Mouse (Mus musculus) liver, adult 2 months (tissue): Measurements from ENCODE around the gene Zscan26. TPM values are rescaled to one million over a fixed set of nuclear protein-coding genes. Genes with fewer than 3 reads are reported as not detected.
"Not testable (repeated sequence)": the region's sequence is repeated elsewhere in the genome, so short reads cannot be mapped to it uniquely, and the experiment has no call there.

Experiments used
- DNase-seq: peaks from one replicate; pipeline ENCODE4 v3.0.0-alpha.2; 2011; ENCODE audit warnings: low read depth, low spot score; ENCODE audit errors: extremely low read depth
- H3K27ac ChIP-seq: fragments of 200-500 bp; replicated peaks from 2 replicates; pipeline ENCODE4 v1.5.1; 2012; ENCODE audit warnings: low read depth, mild to moderate bottlenecking, control low read depth, inconsistent platforms, low read length; ENCODE audit not compliant: insufficient read depth
- H3K27me3 ChIP-seq: fragments of 200-500 bp; 2 replicates; pipeline ENCODE4 v1.6.1; 2012; ENCODE audit warnings: mild to moderate bottlenecking, moderate library complexity, low read length, inconsistent platforms; ENCODE audit not compliant: control insufficient read depth, insufficient read depth
- H3K36me3 ChIP-seq: fragments of 200-500 bp; 2 replicates; pipeline ENCODE4 v1.6.1; 2012; ENCODE audit warnings: low read length, inconsistent platforms; ENCODE audit not compliant: control insufficient read depth, insufficient read depth
- H3K4me1 ChIP-seq: fragments of 200-500 bp; 2 replicates; pipeline ENCODE4 v1.6.1; 2011; ENCODE audit warnings: low read length; ENCODE audit not compliant: control insufficient read depth, insufficient read depth
- H3K4me3 ChIP-seq: fragments of 200-500 bp; 2 replicates; pipeline ENCODE4 v1.5.1; 2011; ENCODE audit warnings: low read depth, mild to moderate bottlenecking, control low read depth, low read length, moderate library complexity; ENCODE audit not compliant: insufficient read depth
- H3K79me2 ChIP-seq: fragments of 200-500 bp; 2 replicates; pipeline ENCODE4 v1.6.1; 2012; ENCODE audit warnings: inconsistent platforms, mild to moderate bottlenecking, low read length, moderate library complexity; ENCODE audit not compliant: control insufficient read depth, insufficient read depth
- H3K9ac ChIP-seq: fragments of 200-500 bp; 2 replicates; pipeline ENCODE4 v1.6.1; 2012; ENCODE audit warnings: low read depth, mild to moderate bottlenecking, control low read depth, inconsistent platforms, low read length
- CTCF ChIP-seq: fragments of 200-500 bp; IDR thresholded peaks from 2 replicates; pipeline ENCODE4 v1.5.1; 2011; ENCODE audit warnings: low read depth, low read length, control low read depth
- POLR2A ChIP-seq: fragments of 200-500 bp; IDR thresholded peaks from 2 replicates; pipeline ENCODE4 v1.6.1; 2011; ENCODE audit warnings: low read length, control low read depth; ENCODE audit not compliant: insufficient read depth; ENCODE audit errors: extremely low read depth
- WGBS: fragments of 180-500 bp; shearing (Covaris S2); methylation state at CpG from one replicate; pipeline ENCODE4 v1.1.7; 2018; 5-methylcytosine and 5-hydroxymethylcytosine counted together
- polyA plus RNA-seq: library from polyadenylated mRNA; depleted of rRNA; stranded (reverse); fragments of >200 nt; gene quantifications from 2 replicates; pipeline ENCODE4 v1.2.3, GENCODE M21; 2012; rRNA removed
- total RNA-seq: library from RNA; depleted of rRNA; stranded (reverse); fragments of >200 nt; gene quantifications from 2 replicates; pipeline ENCODE4 v1.2.3, GENCODE M21; 2014; rRNA removed

Gene Zscan26
- total RNA-seq, result 30.8 and 33.4 TPM in 2 replicates
- polyA plus RNA-seq, result 7.5 and 12.1 TPM in 2 replicates

GRCm38 (mm10) chr13:21453449-21453848 lies at the start of gene Zscan26:
Gene Zscan26, minus strand, starts transcription at chr13:21453730.
- Histone ChIP-seq H3K79me2 (peaks cover 16% of the 10 kb centered on the region; the same call in 1 of the 2 replicates), H3K4me3 (peak within 1 kb of the TSS; percentile 77), H3K36me3 (peaks cover 10% of the 10 kb centered on the region), H3K4me1 (peaks cover 15% of the 10 kb centered on the region), H3K27ac (peak within 1 kb of the TSS; percentile 75), H3K9ac (peak within 1 kb of the TSS; percentile 80), H3K27me3 (no peaks in the 10 kb centered on the region)
- WGBS, result under 1% methylated on average over 23 of the region's 23 CpGs
- DNase-seq, result peak; percentile 90
- TF ChIP-seq CTCF, result no peak
- peak; percentile 77 for TF ChIP-seq POLR2A

- Histone ChIP-seq H3K4me1 (peaks cover 1% of the 10 kb centered on the region; the same call in 1 of the 2 replicates), H3K4me3 (no peak overlapping the region), H3K36me3 (no peaks in the 10 kb centered on the region), H3K79me2 (no peaks in the 10 kb centered on the region), H3K9ac (no peak overlapping the region), H3K27me3 (no peaks in the 10 kb centered on the region), H3K27ac (no peak overlapping the region)
- WGBS, result 93% methylated on average over 5 of the region's 5 CpGs
- TF ChIP-seq POLR2A (no peak), CTCF (no peak)
- DNase-seq, result no peak
Observed at GRCm38 (mm10) chr13:21502296-21502695, 48.8 kb upstream of the Zscan26 start.

- 95% methylated on average over 17 of the region's 17 CpGs for WGBS
Observed at GRCm38 (mm10) chr13:21501182-21501581, 47.7 kb upstream of the Zscan26 start, which contains the start of gene Gm11273. Gene Gm11273, minus strand, starts transcription at chr13:21501418.

GRCm38 (mm10) chr13:21495080-21495479 lies 41.5 kb upstream of the Zscan26 start, which contains the start of gene AK157302:
Gene AK157302, plus strand, starts transcription at chr13:21495223.
- Histone ChIP-seq H3K27ac (no peak within 1 kb of the TSS), H3K4me3 (no peak within 1 kb of the TSS), H3K4me1 (no peaks in the 10 kb centered on the region), H3K9ac (no peak within 1 kb of the TSS), H3K27me3 (no peaks in the 10 kb centered on the region), H3K79me2 (no peaks in the 10 kb centered on the region), H3K36me3 (no peaks in the 10 kb centered on the region)
- TF ChIP-seq POLR2A, result no peak
- no peak for TF ChIP-seq CTCF
- 93% methylated on average over 21 of the region's 21 CpGs for WGBS
- DNase-seq, result no peak

More at GRCm38 (mm10) chr13:21501182-21501581, 47.7 kb upstream of the Zscan26 start, which contains the start of gene Gm11273:
- H3K4me1 ChIP-seq, H3K9ac ChIP-seq, H3K27me3 ChIP-seq, H3K27ac ChIP-seq, H3K4me3 ChIP-seq, H3K36me3 ChIP-seq, H3K79me2 ChIP-seq, DNase-seq: not testable (repeated sequence)

GRCm38 (mm10) chr13:21492847-21493246 lies 39.3 kb upstream of the Zscan26 start:
- no peaks in the 10 kb centered on the region for H3K36me3 ChIP-seq
- no peak for DNase-seq
- no peak overlapping the region for H3K9ac ChIP-seq
- WGBS, result 91% methylated on average over 5 of the region's 5 CpGs
- TF ChIP-seq POLR2A (no peak), CTCF (no peak)
- H3K4me1 ChIP-seq, result no peaks in the 10 kb centered on the region
- H3K79me2 ChIP-seq, result no peaks in the 10 kb centered on the region
- no peaks in the 10 kb centered on the region for H3K27me3 ChIP-seq
- no peak overlapping the region for H3K4me3 ChIP-seq
- no peak overlapping the region for H3K27ac ChIP-seq

- no peak overlapping the region for H3K27ac ChIP-seq
- no peak overlapping the region for H3K4me3 ChIP-seq
- H3K4me1 ChIP-seq, result no peaks in the 10 kb centered on the region
- H3K36me3 ChIP-seq, result peaks cover 2% of the 10 kb centered on the region; the same call in 1 of the 2 replicates
- 92% methylated on average over 1 of the region's 1 CpGs for WGBS
- no peaks in the 10 kb centered on the region for H3K27me3 ChIP-seq
- DNase-seq, result no peak
- no peak overlapping the region for H3K9ac ChIP-seq
- no peak for TF ChIP-seq POLR2A
- H3K79me2 ChIP-seq, result no peaks in the 10 kb centered on the region
Observed at GRCm38 (mm10) chr13:21486881-21487280, 33.4 kb upstream of the Zscan26 start.
